Mouse (Mus musculus) megakaryocyte, embryonic 14.5 days (primary cell): Measurements from ENCODE around the gene Naa11.

Experiments
- FLI1 ChIP-seq: IDR thresholded peaks from 2 replicates; pipeline ENCODE4 v1.6.1; 2012; ENCODE audit warnings: low read length, inconsistent platforms, mixed read lengths
- GATA1 ChIP-seq: IDR thresholded peaks from 3 replicates; pipeline ENCODE4 v1.6.1; 2012; ENCODE audit warnings: mixed read lengths, low read length, inconsistent platforms, borderline replicate concordance

DNA sequence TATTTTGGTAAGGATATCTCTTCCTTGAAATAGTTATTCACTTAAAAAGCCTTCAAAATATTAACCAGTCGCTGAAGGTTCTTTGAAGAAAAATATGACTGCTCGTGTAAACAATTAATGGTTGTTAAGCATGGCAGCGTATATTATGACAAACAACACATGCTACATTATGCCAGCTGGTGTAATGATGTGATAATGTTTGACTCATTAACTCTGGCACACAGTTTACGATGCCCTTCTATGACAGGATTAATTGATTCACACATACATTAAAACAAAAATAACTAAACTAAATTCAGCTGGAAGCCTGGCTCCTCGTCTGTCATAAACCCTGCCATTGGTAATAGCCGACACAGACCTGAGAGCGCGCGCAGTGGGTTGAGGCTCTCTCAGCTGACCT, 37.8 kb upstream of the Naa11 start:
- no peak for TF ChIP-seq GATA1
- TF ChIP-seq FLI1, result no peak
